Mouse (Mus musculus) G1E (cell line): ENCODE data around the gene Rab7b. TPM values are rescaled to one million over a fixed set of nuclear protein-coding genes. Genes with fewer than 3 reads are reported as not detected.
A peak's percentile ranks its signal among the peaks of the same experiment; 100 is the strongest.

Experiments used
- ATAC-seq: 2 replicates; pipeline ENCODE4 v1.8.0; 2016; ENCODE audit warnings: mild to moderate bottlenecking; ENCODE audit not compliant: insufficient number of reproducible peaks, poor library complexity, low FRiP score, severe bottlenecking; ENCODE audit errors: extremely low read depth
- DNase-seq: peaks from one replicate; pipeline ENCODE4 v3.0.0; 2012; ENCODE audit warnings: low spot score
- H3K27me3 ChIP-seq: 2 replicates; pipeline ENCODE4 v1.6.1; 2012; ENCODE audit warnings: mild to moderate bottlenecking, low read length, inconsistent platforms; ENCODE audit not compliant: insufficient read depth
- H3K36me3 ChIP-seq: replicated peaks from 2 replicates; pipeline ENCODE3; 2012; ENCODE audit warnings: mild to moderate bottlenecking, inconsistent platforms
- H3K4me1 ChIP-seq: 2 replicates; pipeline ENCODE4 v1.6.1; 2012; ENCODE audit warnings: low read depth, low read length, inconsistent platforms, mixed read lengths; ENCODE audit not compliant: insufficient read depth
- H3K4me3 ChIP-seq: 2 replicates; pipeline ENCODE4 v1.5.1; 2012; ENCODE audit warnings: low read depth, mild to moderate bottlenecking, inconsistent platforms, low read length, moderate library complexity, mixed read lengths
- H3K9me3 ChIP-seq: replicated peaks from 2 replicates; pipeline ENCODE4 v1.6.1; 2012; ENCODE audit warnings: inconsistent platforms
- CTCF ChIP-seq: IDR thresholded peaks from 2 replicates; pipeline ENCODE4 v1.5.1; 2012; ENCODE audit warnings: low read depth, low read length, inconsistent platforms, mixed read lengths
- GATA1 ChIP-seq: IDR thresholded peaks from 2 replicates; pipeline ENCODE4 v1.6.1; 2012; ENCODE audit warnings: borderline replicate concordance, low read length, inconsistent platforms, mixed read lengths
- GATA2 ChIP-seq: IDR thresholded peaks from 2 replicates; pipeline ENCODE4 v1.6.1; 2012; ENCODE audit warnings: low read depth, low read length, inconsistent platforms, borderline replicate concordance
- POLR2AphosphoS5 ChIP-seq: IDR thresholded peaks from 2 replicates; pipeline ENCODE4 v1.6.1; 2012; ENCODE audit warnings: low read depth, low read length, inconsistent platforms; ENCODE audit not compliant: insufficient replicate concordance
- TAL1 ChIP-seq: conservative IDR thresholded peaks from 2 replicates; pipeline ENCODE4 v1.6.1; 2012; ENCODE audit warnings: low read depth, low read length, inconsistent platforms, mixed read lengths
- polyA plus RNA-seq: library from polyadenylated mRNA; stranded (reverse); fragments of >175 nt; gene quantifications from 2 replicates; pipeline ENCODE4 v1.2.3, GENCODE M21; 2012
- total RNA-seq, 2 experiments: library from RNA; stranded (forward) in 1 of 2; stranded (reverse) in 1 of 2; fragments of 200-1000 nt in 1 of 2; fragments of >200 nt in 1 of 2; fragmentation: Nextera tagmentation in 1 of 2; gene quantifications; 2 replicates each; pipeline ENCODE4 v1.2.3; 2014 to 2017

Rab7b gene
- total and polyA plus RNA-seq, 3 experiments: 0.38 TPM; not detected in 2

GRCm38 (mm10) chr1:131739481-131740160 is 51.1 kb downstream of the Rab7b start:
- ATAC-seq: no peak
- H3K4me1 ChIP-seq: peaks cover 25% of the 10 kb centered on the region

DNA sequence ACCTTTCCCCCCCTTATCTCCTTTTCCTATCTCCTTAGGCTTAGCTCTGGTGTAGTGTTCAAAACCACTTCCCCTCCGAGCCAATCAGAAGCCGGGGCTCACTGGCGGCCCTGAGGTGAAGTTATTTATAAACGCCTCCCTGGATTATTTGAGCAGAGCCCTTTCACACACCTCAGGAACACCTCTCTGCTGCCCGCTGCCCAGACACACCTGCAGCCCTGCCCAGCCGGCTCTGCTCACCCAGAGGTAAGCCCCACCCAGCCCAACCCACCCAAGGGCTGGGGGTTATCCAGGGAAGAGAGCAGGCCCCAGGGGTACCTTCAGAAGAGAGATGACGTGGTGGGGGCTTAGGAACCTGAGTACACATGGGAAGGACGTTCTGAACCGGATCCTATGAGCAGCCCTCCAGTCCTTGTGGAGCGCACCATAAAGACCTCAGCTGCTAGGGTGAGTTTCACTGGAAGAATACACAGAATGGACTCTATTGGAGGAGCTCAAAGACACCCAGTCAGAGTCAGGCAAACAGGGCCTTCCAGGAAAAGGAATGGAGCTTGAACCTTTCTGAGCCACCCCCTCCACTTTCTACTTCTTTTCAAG is 55.5 kb downstream of the Rab7b start, which contains the start of gene Slc26a9:
Slc26a9 (plus strand) TSS at position 155 of the 597 bp plus-strand sequence.
- Histone ChIP-seq H3K9me3 (no peaks in the 10 kb centered on the region), H3K36me3 (no peaks in the 10 kb centered on the region), H3K4me1 (peaks cover 18% of the 10 kb centered on the region), H3K4me3 (no peak within 1 kb of the TSS), H3K27me3 (peaks cover 86% of the 10 kb centered on the region)
- no peak for ATAC-seq
- DNase-seq: no peak
- TF ChIP-seq TAL1 (no peak), GATA1 (no peak)

More at GRCm38 (mm10) chr1:131739481-131740160, 51.1 kb downstream of the Rab7b start:
- Histone ChIP-seq H3K9me3 (no peaks in the 10 kb centered on the region), H3K27me3 (peaks cover 79% of the 10 kb centered on the region), H3K36me3 (no peaks in the 10 kb centered on the region), H3K4me3 (no peak overlapping the region)
- no peak for DNase-seq
- TF ChIP-seq CTCF: no peak
- no peak for TF ChIP-seq GATA2
- TF ChIP-seq TAL1: no peak
- no peak for TF ChIP-seq GATA1
- no peak for TF ChIP-seq POLR2AphosphoS5

GRCm38 (mm10) chr1:131745391-131745790 is 56.9 kb downstream of the Rab7b start:
- Histone ChIP-seq H3K27me3 (peaks cover 87% of the 10 kb centered on the region), H3K4me1 (peaks cover 27% of the 10 kb centered on the region), H3K9me3 (no peaks in the 10 kb centered on the region), H3K4me3 (no peak overlapping the region), H3K36me3 (no peaks in the 10 kb centered on the region)
- no peak for ATAC-seq
- no peak for TF ChIP-seq CTCF
- no peak for DNase-seq

DNA sequence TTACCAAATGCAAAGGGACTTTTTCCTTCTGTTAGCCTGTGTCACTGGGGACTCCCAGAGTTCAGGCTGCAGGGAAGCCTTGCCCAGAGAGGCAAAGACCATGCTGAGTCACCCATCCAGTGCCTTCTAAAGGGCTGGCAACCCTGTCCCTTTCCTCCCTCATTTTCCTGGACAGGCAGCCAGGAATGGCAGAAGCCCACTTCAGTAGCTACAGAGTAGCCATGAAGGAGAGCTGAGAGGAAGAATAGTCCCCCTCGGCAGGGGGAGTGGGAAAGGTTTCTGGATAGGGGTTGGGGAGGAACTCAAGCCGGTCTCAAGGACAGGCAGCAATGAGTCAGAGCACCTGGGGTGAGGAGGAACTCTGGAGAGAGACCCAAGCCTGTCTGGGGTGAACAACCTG is 59.3 kb downstream of the Rab7b start:
- peaks cover 87% of the 10 kb centered on the region for H3K27me3 ChIP-seq
- no peaks in the 10 kb centered on the region for H3K9me3 ChIP-seq
- DNase-seq: no peak
- H3K36me3 ChIP-seq: no peaks in the 10 kb centered on the region
- no peak overlapping the region for H3K4me3 ChIP-seq
- H3K4me1 ChIP-seq: peaks cover 40% of the 10 kb centered on the region
- peak; percentile 23; the same call in 1 of the 2 replicates for ATAC-seq
- TF ChIP-seq TAL1: no peak
- TF ChIP-seq CTCF: no peak
- TF ChIP-seq POLR2AphosphoS5: no peak
- no peak for TF ChIP-seq GATA1
- no peak for TF ChIP-seq GATA2

DNA sequence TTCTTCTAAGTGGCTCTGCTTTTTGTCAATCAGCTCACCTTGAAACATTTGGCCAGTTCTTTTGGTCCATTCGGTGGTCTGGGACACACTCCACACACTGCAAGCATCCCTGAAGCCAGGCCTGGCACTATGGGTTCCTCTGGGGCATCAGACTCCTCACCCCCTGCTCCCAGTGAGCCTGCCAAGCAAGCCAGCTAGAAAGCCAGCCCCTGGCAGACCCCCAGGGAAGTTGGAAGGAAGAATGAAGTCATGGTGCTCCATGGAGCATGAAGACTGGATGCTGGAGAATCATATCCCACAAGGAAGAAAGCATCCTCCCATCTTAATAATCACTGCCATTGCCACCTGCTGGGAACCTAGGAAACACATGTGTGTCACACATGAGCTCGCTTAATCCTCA is 60.1 kb downstream of the Rab7b start:
- ATAC-seq (no peak), DNase-seq (no peak)
- no peak for TF ChIP-seq POLR2AphosphoS5
- no peak for TF ChIP-seq CTCF
- no peak for TF ChIP-seq GATA1
- no peak for TF ChIP-seq TAL1
- TF ChIP-seq GATA2: no peak
- Histone ChIP-seq H3K4me3 (no peak overlapping the region), H3K4me1 (peaks cover 47% of the 10 kb centered on the region), H3K27me3 (peaks cover 80% of the 10 kb centered on the region), H3K9me3 (no peaks in the 10 kb centered on the region), H3K36me3 (no peaks in the 10 kb centered on the region)

- Histone ChIP-seq H3K4me3 (no peak overlapping the region), H3K4me1 (peaks cover 51% of the 10 kb centered on the region), H3K36me3 (no peaks in the 10 kb centered on the region), H3K9me3 (no peaks in the 10 kb centered on the region), H3K27me3 (peaks cover 68% of the 10 kb centered on the region)
- DNase-seq (no peak), ATAC-seq (no peak)
- no peak for TF ChIP-seq TAL1
- TF ChIP-seq CTCF: no peak
- no peak for TF ChIP-seq GATA1
- TF ChIP-seq GATA2: no peak
- TF ChIP-seq POLR2AphosphoS5: no peak
Observed at GRCm38 (mm10) chr1:131749706-131750545, 61.4 kb downstream of the Rab7b start.
